Mouse (Mus musculus): ENCODE results near the gene Eya3. TPM values are rescaled to one million over a fixed set of nuclear protein-coding genes. Genes with fewer than 3 reads are reported as not detected.
"Not testable (repeated sequence)": the region's sequence is repeated elsewhere in the genome, so short reads cannot be mapped to it uniquely, and the experiment has no call there.

Gene Eya3
- polyA plus RNA-seq, 1 experiment from 2014 or later: 13.2 TPM

DNA sequence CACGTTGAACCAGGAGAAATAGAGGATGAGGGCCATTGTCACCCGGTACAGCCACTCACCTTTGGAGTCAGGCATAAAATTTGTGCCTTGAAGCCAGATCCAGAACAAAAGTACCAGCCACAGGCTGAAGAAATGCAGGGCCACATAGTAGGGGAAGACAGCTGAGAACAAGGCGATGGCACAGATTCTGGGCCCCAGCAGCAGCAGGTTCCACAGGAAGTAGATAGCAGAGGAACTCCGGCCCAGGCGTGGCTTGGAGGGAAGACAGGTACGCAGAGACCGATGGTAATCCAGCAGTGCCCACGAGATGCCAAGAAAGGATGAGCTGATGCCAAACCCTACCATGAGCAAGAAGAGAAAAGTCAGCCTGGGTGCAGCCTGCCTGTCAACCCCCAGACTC, 89.4 kb downstream of the Eya3 start:
- no peak for ATAC-seq (ENCODE audit: low read depth)
- H3K4me1 ChIP-seq (ENCODE audit: control insufficient read depth, insufficient read depth, low read length): peaks cover 5% of the 10 kb centered on the region; the same call in 1 of the 2 replicates
- peaks cover 3% of the 10 kb centered on the region; the same call in 1 of the 2 replicates for H3K36me3 ChIP-seq (ENCODE audit: control insufficient read depth, insufficient read depth, low read length)
- H3K27me3 ChIP-seq (ENCODE audit: control insufficient read depth, insufficient read depth, low read length): no peaks in the 10 kb centered on the region
- no peak overlapping the region for H3K4me3 ChIP-seq (ENCODE audit: low read depth, low read length)
- WGBS: 89% methylated on average over 8 of the region's 8 CpGs
- no peaks in the 10 kb centered on the region for H3K9me3 ChIP-seq (ENCODE audit: control insufficient read depth, low read length)
- H3K4me2 ChIP-seq (ENCODE audit: low read depth, low read length): no peak overlapping the region
- no peak overlapping the region for H3K9ac ChIP-seq (replicated peaks; ENCODE audit: low read depth, low read length)
- H3K27ac ChIP-seq (ENCODE audit: low read depth, low read length): no peak overlapping the region

DNA sequence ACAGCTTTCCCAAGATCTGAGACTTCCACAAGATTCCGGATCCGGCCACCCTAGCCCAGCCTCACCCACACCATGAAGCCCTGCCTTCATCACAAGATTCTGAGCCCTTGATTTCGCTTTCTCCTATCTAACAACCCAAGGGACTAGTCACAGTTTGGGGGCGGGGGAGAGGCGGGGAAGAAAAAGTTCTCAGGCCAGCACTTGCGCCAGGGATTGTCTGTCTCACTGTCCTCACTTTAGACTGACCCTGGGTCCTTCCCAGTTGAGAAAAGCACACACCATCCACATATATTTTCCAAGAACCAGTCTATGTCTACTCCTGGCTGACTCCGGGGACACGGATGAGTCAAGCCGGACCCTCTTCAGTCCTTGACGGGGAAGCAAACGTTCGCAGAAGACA, 92.8 kb downstream of the Eya3 start:
- Histone ChIP-seq H3K36me3 (ENCODE audit: control insufficient read depth, insufficient read depth, low read length) (no peaks in the 10 kb centered on the region), H3K4me3 (ENCODE audit: low read depth, low read length) (peak overlapping the region; percentile 52), H3K9ac (replicated peaks; ENCODE audit: low read depth, low read length) (peak overlapping the region; percentile 63), H3K4me1 (ENCODE audit: control insufficient read depth, insufficient read depth, low read length) (peaks cover 5% of the 10 kb centered on the region; the same call in 1 of the 2 replicates), H3K4me2 (ENCODE audit: low read depth, low read length) (peak overlapping the region; percentile 76), H3K27me3 (ENCODE audit: control insufficient read depth, insufficient read depth, low read length) (no peaks in the 10 kb centered on the region), H3K9me3 (ENCODE audit: control insufficient read depth, low read length) (no peaks in the 10 kb centered on the region), H3K27ac (ENCODE audit: low read depth, low read length) (no peak overlapping the region)
- 45% methylated on average over 12 of the region's 12 CpGs for WGBS
- no peak for ATAC-seq (ENCODE audit: low read depth)

DNA sequence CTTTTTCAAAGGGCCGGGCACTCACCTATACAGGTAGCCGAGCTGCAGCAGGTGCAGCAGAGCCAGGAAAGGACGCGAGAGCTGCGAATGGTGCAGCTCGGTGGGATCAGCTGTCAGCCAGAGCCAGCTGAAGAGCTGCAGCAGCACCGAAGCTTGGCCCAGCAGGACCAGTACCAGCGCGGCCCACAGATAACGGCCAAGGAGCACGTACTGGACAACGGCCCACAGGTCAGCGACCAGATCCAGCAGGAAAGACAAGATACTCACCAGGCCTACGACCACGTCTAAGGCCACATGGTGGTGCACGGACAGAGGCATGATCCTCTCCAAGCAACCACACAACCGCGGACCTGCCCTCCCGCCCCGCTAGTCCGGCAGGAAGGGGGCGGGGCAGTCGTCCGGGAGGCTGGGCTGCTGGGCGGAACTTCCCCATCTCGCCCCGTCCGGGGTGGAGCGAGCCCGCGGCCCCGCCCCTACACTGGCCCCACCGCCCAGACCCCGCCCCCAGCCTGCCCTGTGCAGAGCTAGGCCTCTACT, 93.4 kb downstream of the Eya3 start, which contains the start of gene Xkr8:
TSS of gene Xkr8 (minus strand) at position 399 of the 537 bp plus-strand sequence.
- peak; percentile 96 for ATAC-seq (ENCODE audit: low read depth)
- H3K9me3 ChIP-seq (ENCODE audit: control insufficient read depth, low read length): no peaks in the 10 kb centered on the region
- H3K4me1 ChIP-seq (ENCODE audit: control insufficient read depth, insufficient read depth, low read length): peaks cover 5% of the 10 kb centered on the region; the same call in 1 of the 2 replicates
- peak within 1 kb of the TSS; percentile 52 for H3K4me3 ChIP-seq (ENCODE audit: low read depth, low read length)
- H3K36me3 ChIP-seq (ENCODE audit: control insufficient read depth, insufficient read depth, low read length): no peaks in the 10 kb centered on the region
- peak within 1 kb of the TSS; percentile 63 for H3K9ac ChIP-seq (replicated peaks; ENCODE audit: low read depth, low read length)
- H3K4me2 ChIP-seq (ENCODE audit: low read depth, low read length): peak within 1 kb of the TSS; percentile 76
- H3K27ac ChIP-seq (ENCODE audit: low read depth, low read length): no peak within 1 kb of the TSS
- H3K27me3 ChIP-seq (ENCODE audit: control insufficient read depth, insufficient read depth, low read length): no peaks in the 10 kb centered on the region
- 1% methylated on average over 33 of the region's 34 CpGs for WGBS

DNA sequence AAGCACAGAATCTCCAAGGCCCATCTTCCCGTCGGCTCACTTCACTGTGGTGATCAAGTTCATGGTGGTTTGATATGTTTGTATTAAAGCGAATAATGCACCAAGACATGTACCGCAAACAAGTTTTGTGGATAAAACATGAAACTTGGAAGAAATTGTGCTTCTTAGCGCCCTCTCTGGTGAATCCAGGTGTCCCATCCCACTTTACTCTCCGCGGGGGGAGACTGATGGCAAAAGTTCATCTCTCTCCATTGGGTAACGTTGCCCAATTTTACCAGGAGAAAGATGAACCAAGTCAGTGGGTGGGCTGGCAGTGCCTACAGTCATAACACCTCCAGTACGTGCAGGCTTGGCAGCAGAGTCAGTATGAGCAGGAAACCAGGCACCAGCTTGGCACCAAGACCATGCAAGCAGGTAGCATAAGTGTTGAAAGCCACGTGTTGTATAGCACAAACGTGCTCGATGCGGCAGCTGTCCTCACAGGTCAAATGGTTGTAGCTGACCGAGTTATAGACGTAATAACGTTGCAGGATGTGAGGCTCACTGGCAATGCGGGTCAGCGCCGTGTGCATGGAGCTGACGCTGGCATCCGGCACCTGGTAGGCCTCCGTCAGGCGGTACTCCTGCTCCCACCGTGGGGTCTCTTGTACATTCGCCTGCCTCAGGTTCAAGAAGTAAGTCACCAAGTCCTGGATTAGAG, 94.4 kb downstream of the Eya3 start:
- H3K4me1 ChIP-seq (ENCODE audit: control insufficient read depth, insufficient read depth, low read length): peaks cover 5% of the 10 kb centered on the region; the same call in 1 of the 2 replicates
- 92% methylated on average over 25 of the region's 25 CpGs for WGBS
- H3K4me2 ChIP-seq (ENCODE audit: low read depth, low read length): no peak overlapping the region

DNA sequence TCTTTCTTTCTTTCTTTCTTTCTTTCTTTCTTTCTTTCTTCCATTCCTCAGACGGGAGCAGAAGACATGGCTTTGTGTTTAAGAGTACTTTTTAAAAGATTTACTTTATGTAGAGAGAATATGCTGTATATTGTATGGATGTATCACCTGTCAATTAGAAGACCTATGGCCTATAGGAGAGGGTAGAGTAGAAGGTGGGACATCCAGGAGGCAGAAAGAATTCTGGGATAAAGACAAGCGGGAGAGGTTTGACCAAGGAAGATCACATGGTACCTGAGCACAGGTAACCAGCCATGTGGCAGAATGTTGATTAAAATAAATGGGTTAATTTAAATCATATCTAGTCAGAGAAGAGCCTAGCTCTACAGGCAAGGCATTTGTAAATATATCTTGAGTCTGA, 96.0 kb downstream of the Eya3 start:
- Histone ChIP-seq H3K9me3 (ENCODE audit: control insufficient read depth, low read length) (no peaks in the 10 kb centered on the region), H3K9ac (replicated peaks; ENCODE audit: low read depth, low read length) (no peak overlapping the region), H3K4me1 (ENCODE audit: control insufficient read depth, insufficient read depth, low read length) (peaks cover 5% of the 10 kb centered on the region; the same call in 1 of the 2 replicates), H3K27ac (ENCODE audit: low read depth, low read length) (no peak overlapping the region), H3K4me2 (ENCODE audit: low read depth, low read length) (no peak overlapping the region), H3K36me3 (ENCODE audit: control insufficient read depth, insufficient read depth, low read length) (no peaks in the 10 kb centered on the region), H3K4me3 (ENCODE audit: low read depth, low read length) (no peak overlapping the region), H3K27me3 (ENCODE audit: control insufficient read depth, insufficient read depth, low read length) (no peaks in the 10 kb centered on the region)
- no peak for ATAC-seq (ENCODE audit: low read depth)
- WGBS: 94% methylated on average over 2 of the region's 2 CpGs

More for the DNA sequence above, 94.4 kb downstream of the Eya3 start:
- Histone ChIP-seq H3K36me3 (ENCODE audit: control insufficient read depth, insufficient read depth, low read length) (no peaks in the 10 kb centered on the region), H3K27ac (ENCODE audit: low read depth, low read length) (no peak overlapping the region), H3K9ac (replicated peaks; ENCODE audit: low read depth, low read length) (no peak overlapping the region), H3K9me3 (ENCODE audit: control insufficient read depth, low read length) (no peaks in the 10 kb centered on the region), H3K27me3 (ENCODE audit: control insufficient read depth, insufficient read depth, low read length) (no peaks in the 10 kb centered on the region), H3K4me3 (ENCODE audit: low read depth, low read length) (no peak overlapping the region; the same call in 1 of the 2 replicates)
- ATAC-seq (ENCODE audit: low read depth): no peak

DNA sequence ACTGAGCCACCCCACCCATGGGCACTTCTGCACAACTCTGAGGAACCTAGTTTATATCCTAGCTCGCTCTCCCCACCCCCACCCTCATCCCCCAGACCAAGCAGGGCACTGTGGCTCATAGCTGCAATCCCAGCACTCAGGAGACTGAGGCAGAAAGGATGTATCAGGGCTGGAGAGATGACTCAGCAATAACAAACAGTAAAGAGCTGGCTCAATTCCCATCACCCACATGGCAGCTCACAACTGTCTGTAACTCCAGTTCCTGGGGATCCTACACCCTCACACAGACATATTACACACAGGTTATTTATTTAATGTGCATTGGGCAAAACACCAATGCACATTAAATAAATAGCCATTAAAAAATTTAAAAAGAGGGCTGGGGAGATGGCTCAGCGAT, 96.6 kb downstream of the Eya3 start:
- Histone ChIP-seq H3K4me1 (ENCODE audit: control insufficient read depth, insufficient read depth, low read length) (peaks cover 5% of the 10 kb centered on the region; the same call in 1 of the 2 replicates), H3K9me3 (ENCODE audit: control insufficient read depth, low read length) (no peaks in the 10 kb centered on the region), H3K27me3 (ENCODE audit: control insufficient read depth, insufficient read depth, low read length) (no peaks in the 10 kb centered on the region), H3K9ac (replicated peaks; ENCODE audit: low read depth, low read length) (no peak overlapping the region), H3K4me2 (ENCODE audit: low read depth, low read length) (no peak overlapping the region), H3K36me3 (ENCODE audit: control insufficient read depth, insufficient read depth, low read length) (no peaks in the 10 kb centered on the region), H3K27ac (ENCODE audit: low read depth, low read length) (no peak overlapping the region), H3K4me3 (ENCODE audit: low read depth, low read length) (no peak overlapping the region)
- 75% methylated on average over 2 of the region's 2 CpGs for WGBS
- ATAC-seq (ENCODE audit: low read depth): no peak

DNA sequence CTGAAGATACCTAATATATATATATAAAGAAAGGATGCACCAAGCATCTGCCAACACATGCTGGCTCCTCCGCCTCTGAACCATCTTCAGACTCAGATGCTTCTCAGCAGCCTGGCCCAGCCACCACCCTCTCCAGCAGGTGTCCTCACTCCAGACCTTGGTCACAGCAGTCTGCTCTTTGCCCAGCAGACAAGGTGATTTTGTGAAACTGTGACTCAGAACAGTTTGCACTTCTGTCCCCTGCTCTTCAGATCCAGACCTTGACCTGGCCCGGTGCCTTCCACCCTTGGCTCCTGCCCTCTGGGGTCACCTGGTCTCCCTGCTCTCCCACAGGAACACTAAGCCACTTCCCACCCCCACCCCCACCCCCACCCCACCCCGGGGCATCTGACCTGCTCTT, 97.1 kb downstream of the Eya3 start:
- 72% methylated on average over 3 of the region's 3 CpGs for WGBS
- Histone ChIP-seq H3K4me1 (ENCODE audit: control insufficient read depth, insufficient read depth, low read length) (peaks cover 5% of the 10 kb centered on the region; the same call in 1 of the 2 replicates), H3K4me3 (ENCODE audit: low read depth, low read length) (no peak overlapping the region), H3K36me3 (ENCODE audit: control insufficient read depth, insufficient read depth, low read length) (no peaks in the 10 kb centered on the region), H3K9ac (replicated peaks; ENCODE audit: low read depth, low read length) (no peak overlapping the region), H3K27me3 (ENCODE audit: control insufficient read depth, insufficient read depth, low read length) (no peaks in the 10 kb centered on the region), H3K27ac (ENCODE audit: low read depth, low read length) (no peak overlapping the region), H3K4me2 (ENCODE audit: low read depth, low read length) (no peak overlapping the region), H3K9me3 (ENCODE audit: control insufficient read depth, low read length) (no peaks in the 10 kb centered on the region)
- ATAC-seq (ENCODE audit: low read depth): no peak

DNA sequence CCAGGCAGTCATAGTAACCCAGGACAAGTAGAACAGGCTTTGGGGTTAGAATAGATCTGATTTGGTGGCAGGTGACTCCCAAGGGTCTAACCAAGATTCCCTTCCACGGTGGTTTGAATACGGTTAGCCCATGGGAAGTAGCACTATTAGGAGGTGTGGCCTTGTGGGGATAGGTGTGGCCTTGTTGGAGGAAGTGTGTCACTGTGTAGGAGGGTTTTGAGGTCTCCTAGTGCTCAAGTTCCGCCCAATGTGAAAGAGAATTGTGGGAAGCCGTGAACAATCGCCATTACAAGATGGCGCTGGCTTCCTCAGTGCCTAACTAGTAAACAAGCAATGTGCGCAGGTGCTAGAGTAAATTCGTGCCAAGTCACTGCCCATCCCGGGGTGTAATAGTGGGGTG, 98.4 kb downstream of the Eya3 start:
- H3K9me3 ChIP-seq (ENCODE audit: control insufficient read depth, low read length); H3K36me3 ChIP-seq (ENCODE audit: control insufficient read depth, insufficient read depth, low read length); H3K27ac ChIP-seq (ENCODE audit: low read depth, low read length); H3K4me2 ChIP-seq (ENCODE audit: low read depth, low read length); H3K4me1 ChIP-seq (ENCODE audit: control insufficient read depth, insufficient read depth, low read length); ATAC-seq (ENCODE audit: low read depth); H3K4me3 ChIP-seq (ENCODE audit: low read depth, low read length); H3K9ac ChIP-seq (replicated peaks; ENCODE audit: low read depth, low read length); H3K27me3 ChIP-seq (ENCODE audit: control insufficient read depth, insufficient read depth, low read length): not testable (repeated sequence)
- WGBS: 91% methylated on average over 9 of the region's 9 CpGs

DNA sequence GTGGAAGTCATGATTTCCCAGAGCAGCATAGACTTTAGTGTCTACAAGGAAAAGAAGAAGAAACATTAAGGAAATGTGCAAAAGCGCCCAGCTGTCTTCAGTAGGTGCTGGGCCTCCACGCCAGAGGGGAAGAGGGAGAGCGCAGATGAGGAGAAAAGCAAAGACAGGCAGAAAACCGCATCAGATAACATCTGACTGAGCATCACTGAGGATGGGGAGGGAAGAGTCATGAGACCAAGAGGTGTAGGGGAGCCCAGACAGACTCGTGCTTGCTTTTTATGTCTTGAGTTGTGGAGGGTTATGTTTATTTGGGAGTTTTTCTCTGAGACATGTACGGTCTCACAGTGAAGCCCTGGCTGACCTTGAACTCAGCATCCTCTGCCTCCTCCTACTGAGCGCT, 102.7 kb downstream of the Eya3 start:
- Histone ChIP-seq H3K4me2 (ENCODE audit: low read depth, low read length) (no peak overlapping the region), H3K9ac (replicated peaks; ENCODE audit: low read depth, low read length) (no peak overlapping the region), H3K27ac (ENCODE audit: low read depth, low read length) (no peak overlapping the region), H3K36me3 (ENCODE audit: control insufficient read depth, insufficient read depth, low read length) (no peaks in the 10 kb centered on the region), H3K27me3 (ENCODE audit: control insufficient read depth, insufficient read depth, low read length) (no peaks in the 10 kb centered on the region), H3K4me3 (ENCODE audit: low read depth, low read length) (no peak overlapping the region), H3K9me3 (ENCODE audit: control insufficient read depth, low read length) (no peaks in the 10 kb centered on the region), H3K4me1 (ENCODE audit: control insufficient read depth, insufficient read depth, low read length) (no peaks in the 10 kb centered on the region)
- 94% methylated on average over 7 of the region's 7 CpGs for WGBS
- ATAC-seq (ENCODE audit: low read depth): no peak
